Comparison of ENCODE assay signal across 8 mouse cellular contexts in the genomic region with DNA sequence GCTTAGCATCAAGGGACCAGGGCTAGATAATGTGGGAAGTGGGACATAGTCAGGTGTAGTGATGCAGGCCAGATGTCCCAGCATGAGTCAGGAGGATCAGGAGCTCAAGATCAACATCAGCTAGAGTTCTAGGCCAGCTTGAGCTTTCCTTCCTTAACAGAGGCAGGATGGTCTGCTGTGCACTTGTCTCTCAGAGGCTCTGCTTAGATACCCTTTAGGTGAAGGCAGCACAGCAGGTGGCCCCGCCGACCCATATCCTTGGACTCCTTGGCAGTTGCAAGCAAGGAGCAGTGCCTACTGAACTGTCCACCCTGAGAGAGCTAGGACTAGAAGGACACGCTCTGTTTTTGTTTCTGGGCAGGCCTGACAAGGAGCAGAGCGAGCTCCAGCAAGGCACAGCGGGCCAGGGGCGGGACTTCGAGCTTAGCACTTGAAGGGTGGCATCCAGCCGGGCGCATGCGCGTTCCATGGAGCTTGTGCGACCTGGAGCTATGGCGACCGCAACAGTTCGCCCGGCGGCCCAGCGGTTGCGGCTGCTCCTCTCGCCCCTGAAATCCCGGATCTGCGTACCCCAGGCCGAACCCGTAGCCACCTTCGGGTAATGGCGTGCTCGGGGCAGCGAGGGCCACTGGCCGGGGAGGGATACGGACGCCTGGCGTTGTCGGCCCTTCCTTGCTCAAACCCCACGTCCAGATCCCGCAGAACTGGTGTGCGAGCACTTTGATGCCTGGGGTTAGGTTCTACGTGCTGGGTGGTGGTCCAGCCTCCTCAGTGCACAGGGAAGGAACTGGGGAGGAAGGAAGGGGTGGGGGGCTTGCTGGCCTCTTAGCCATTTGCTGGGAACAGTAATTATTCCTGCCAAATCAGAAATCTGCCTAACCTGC. TPM values are rescaled to one million over a fixed set of nuclear protein-coding genes. Genes with fewer than 3 reads are reported as not detected.
DNase-seq lines count a peak whose midpoint lies in the region; ATAC-seq and TF ChIP-seq lines count a peak whose summit lies in the region.

A gene (plus strand): TSS at position 426 of the 884 bp plus-strand sequence.

- peak; percentile 91 for DNase-seq in c-Kit-positive CD71-positive TER-119-positive erythroid progenitor cells, embryonic 14.5 days (ENCODE audit: low spot score)
- DNase-seq in heart, postnatal 0 days (ENCODE audit: low spot score): peak; percentile 90
- DNase-seq in kidney, postnatal 4 days: peak; percentile 94 to 97

- under 1% methylated on average over 37 of the region's 37 CpGs for WGBS in forebrain, embryonic 12.5 days
- WGBS in heart, postnatal 0 days: under 1% methylated on average over 36 of the region's 37 CpGs
- under 1% methylated on average over 37 of the region's 37 CpGs for WGBS in liver, embryonic 16.5 days (ENCODE audit: insufficient replicate concordance)
- WGBS in neural tube, embryonic 13.5 days: under 1% methylated on average over 37 of the region's 37 CpGs

- no peak for TF ChIP-seq CTCF in E14TG2a.4 (conservative IDR thresholded peaks at IDR 0.05; ENCODE audit: low read length)
- no peak for TF ChIP-seq CTCF in heart, postnatal 0 days (IDR thresholded peaks at IDR 0.05; ENCODE audit: low read depth)
- 0 out of 2 replicates have a peak, but pooled peaks have one; percentile 11 for TF ChIP-seq CTCF in testis, adult 2 months (IDR thresholded peaks at IDR 0.05; ENCODE audit: control insufficient read depth, insufficient read depth, insufficient replicate concordance, low read depth, low read length)

- H3K4me3 ChIP-seq in E14TG2a.4 (replicated peaks; ENCODE audit: low read length): peak within 1 kb of the TSS; percentile 89
- peak within 1 kb of the TSS; percentile 63 for H3K4me3 ChIP-seq in forebrain, embryonic 12.5 days (replicated peaks)
- H3K4me3 ChIP-seq in heart, postnatal 0 days (ENCODE audit: low read depth, low read length): peak within 1 kb of the TSS; percentile 87
- H3K4me3 ChIP-seq in liver, embryonic 16.5 days (ENCODE audit: low read depth, low read length): peak within 1 kb of the TSS; percentile 79
- H3K4me3 ChIP-seq in neural tube, embryonic 13.5 days: peak within 1 kb of the TSS; percentile 71
- peak within 1 kb of the TSS; percentile 85 for H3K4me3 ChIP-seq in testis, adult 2 months (ENCODE audit: control insufficient read depth, low read depth, low read length)

- peak; percentile 97 for TF ChIP-seq POLR2A in testis, adult 2 months (IDR thresholded peaks at IDR 0.05; ENCODE audit: control insufficient read depth, low read depth, low read length)

- no peak for TF ChIP-seq EP300 in heart, postnatal 0 days (IDR thresholded peaks at IDR 0.05; ENCODE audit: low read depth)

- H3K27me3 ChIP-seq in E14TG2a.4 (ENCODE audit: insufficient read depth, low read length): no peaks in the 10 kb centered on the region
- no peaks in the 10 kb centered on the region for H3K27me3 ChIP-seq in forebrain, embryonic 12.5 days
- H3K27me3 ChIP-seq in heart, postnatal 0 days (ENCODE audit: control insufficient read depth, insufficient read depth, low read length): no peaks in the 10 kb centered on the region
- H3K27me3 ChIP-seq in liver, embryonic 16.5 days (ENCODE audit: control insufficient read depth, insufficient read depth, low read depth, low read length): no peaks in the 10 kb centered on the region
- no peaks in the 10 kb centered on the region for H3K27me3 ChIP-seq in neural tube, embryonic 13.5 days
- H3K27me3 ChIP-seq in testis, adult 2 months (ENCODE audit: control insufficient read depth, insufficient read depth, low read length): no peaks in the 10 kb centered on the region

- no peaks in the 10 kb centered on the region for H3K9me3 ChIP-seq in E14TG2a.4 (ENCODE audit: low read length)
- no peaks in the 10 kb centered on the region for H3K9me3 ChIP-seq in forebrain, embryonic 12.5 days
- H3K9me3 ChIP-seq in heart, postnatal 0 days (replicated peaks; ENCODE audit: control insufficient read depth, low read length): no peaks in the 10 kb centered on the region
- H3K9me3 ChIP-seq in liver, embryonic 16.5 days (replicated peaks; ENCODE audit: control insufficient read depth, low read length): no peaks in the 10 kb centered on the region
- 0 out of 2 replicates have a peak, but pooled peaks cover 4% of the 10 kb centered on the region for H3K9me3 ChIP-seq in neural tube, embryonic 13.5 days

- H3K36me3 ChIP-seq in E14TG2a.4 (ENCODE audit: insufficient read depth, low read length): peaks cover 25% of the 10 kb centered on the region
- peaks cover 12% of the 10 kb centered on the region; the same call in 1 of the 2 replicates for H3K36me3 ChIP-seq in forebrain, embryonic 12.5 days (replicated peaks)
- peaks cover 22% of the 10 kb centered on the region for H3K36me3 ChIP-seq in heart, postnatal 0 days (replicated peaks; ENCODE audit: control insufficient read depth, insufficient read depth, low read length)
- H3K36me3 ChIP-seq in liver, embryonic 16.5 days (ENCODE audit: control insufficient read depth, insufficient read depth): peaks cover 3% of the 10 kb centered on the region
- peaks cover 16% of the 10 kb centered on the region for H3K36me3 ChIP-seq in neural tube, embryonic 13.5 days
- H3K36me3 ChIP-seq in testis, adult 2 months (ENCODE audit: control insufficient read depth, insufficient read depth, low read length): no peaks in the 10 kb centered on the region

- peak within 1 kb of the TSS; percentile 80 for H3K4me2 ChIP-seq in forebrain, embryonic 12.5 days
- peak within 1 kb of the TSS; percentile 81 for H3K4me2 ChIP-seq in heart, postnatal 0 days (ENCODE audit: low read depth, low read length)
- H3K4me2 ChIP-seq in liver, embryonic 16.5 days (ENCODE audit: low read depth, low read length): peak within 1 kb of the TSS; percentile 72
- peak within 1 kb of the TSS; percentile 68 for H3K4me2 ChIP-seq in neural tube, embryonic 13.5 days

- peak; percentile 96 for ATAC-seq in forebrain, embryonic 12.5 days (ENCODE audit: low FRiP score)
- peak; percentile 95 for ATAC-seq in heart, postnatal 0 days (ENCODE audit: insufficient read depth, low read depth)
- ATAC-seq in liver, embryonic 16.5 days (ENCODE audit: low read depth): peak; percentile 88
- ATAC-seq in neural tube, embryonic 13.5 days (ENCODE audit: low read depth): peak; percentile 96

- H3K27ac ChIP-seq in forebrain, embryonic 12.5 days: peak within 1 kb of the TSS; percentile 84
- peak within 1 kb of the TSS; percentile 84 for H3K27ac ChIP-seq in heart, postnatal 0 days (ENCODE audit: low read depth)
- peak within 1 kb of the TSS; percentile 62 for H3K27ac ChIP-seq in liver, embryonic 16.5 days (ENCODE audit: low read length)
- H3K27ac ChIP-seq in neural tube, embryonic 13.5 days (replicated peaks): peak within 1 kb of the TSS; percentile 88
- H3K27ac ChIP-seq in testis, adult 2 months (ENCODE audit: control insufficient read depth, insufficient read depth, low read depth, low read length): peak within 1 kb of the TSS; percentile 83

- peaks cover 35% of the 10 kb centered on the region for H3K4me1 ChIP-seq in E14TG2a.4 (replicated peaks; ENCODE audit: low read depth, low read length)
- peaks cover 19% of the 10 kb centered on the region for H3K4me1 ChIP-seq in forebrain, embryonic 12.5 days
- H3K4me1 ChIP-seq in heart, postnatal 0 days (ENCODE audit: control insufficient read depth, insufficient read depth): peaks cover 8% of the 10 kb centered on the region; the same call in 1 of the 2 replicates
- peaks cover 11% of the 10 kb centered on the region for H3K4me1 ChIP-seq in liver, embryonic 16.5 days (ENCODE audit: control insufficient read depth, low read depth, low read length)
- H3K4me1 ChIP-seq in neural tube, embryonic 13.5 days (replicated peaks): peaks cover 23% of the 10 kb centered on the region
- peaks cover 8% of the 10 kb centered on the region for H3K4me1 ChIP-seq in testis, adult 2 months (ENCODE audit: control insufficient read depth, insufficient read depth, low read length)

- peak within 1 kb of the TSS; percentile 80 for H3K9ac ChIP-seq in forebrain, embryonic 12.5 days
- H3K9ac ChIP-seq in heart, postnatal 0 days (replicated peaks; ENCODE audit: low read depth, low read length): peak within 1 kb of the TSS; percentile 91
- peak within 1 kb of the TSS; percentile 87 for H3K9ac ChIP-seq in liver, embryonic 16.5 days (ENCODE audit: low read depth, low read length)
- H3K9ac ChIP-seq in neural tube, embryonic 13.5 days: peak within 1 kb of the TSS; percentile 86

RNA-seq across cellular contexts. Expression of the gene that starts here (rescaled TPM):
- 35.0 and 38.2 TPM in 2 replicates for polyA plus RNA-seq in forebrain, embryonic 12.5 days (2016; fragmentation: Nextera tagmentation; extraction: Ambion mirVana)
- total RNA-seq in heart, postnatal 0 days (2014; rRNA removed; ENCODE audit: low replicate concordance): 57.1 and 64.2 TPM in 2 replicates
- 53.2 and 58.9 TPM in 2 replicates for polyA plus RNA-seq in heart, postnatal 0 days (2015; fragmentation: Nextera tagmentation; extraction: Ambion mirVana)
- polyA plus RNA-seq in liver, embryonic 16.5 days (2015; fragmentation: Nextera tagmentation; extraction: Ambion mirVana): 57.9 and 62.6 TPM in 2 replicates
- polyA plus RNA-seq in neural tube, embryonic 13.5 days (2015; fragmentation: Nextera tagmentation; extraction: Ambion mirVana): 38.5 and 49.5 TPM in 2 replicates
- 12.3 and 13.1 TPM in 2 replicates for polyA plus RNA-seq in testis, adult 2 months (2012; rRNA removed)

Comparison
In these comparisons a context has a peak if more than half of its experiments do, and no peak if none do; other contexts are left out.
1. Peak in every context shown above with its lines: DNase-seq, ATAC-seq, H3K4me3 ChIP-seq and H3K27ac ChIP-seq.